Mouse (Mus musculus) heart, postnatal 36 days (tissue): ENCODE results near the gene Olfr461. TPM values are rescaled to one million over a fixed set of nuclear protein-coding genes. Genes with fewer than 3 reads are reported as not detected.
"Not testable (repeated sequence)": the region's sequence is repeated elsewhere in the genome, so short reads cannot be mapped to it uniquely, and the experiment has no call there.

Source experiments
- DNase-seq, 2 experiments: peaks; one replicate each; pipeline ENCODE4 v3.0.0; 2021 to 2022
- intact Hi-C: fragments of 180-260 bp; cut with DNase I; formaldehyde crosslinking; loops from one replicate; pipeline ENCODE4 v1.15.1; 2025
- total RNA-seq, 2 experiments: library from RNA; stranded (reverse); gene quantifications; 2 replicates each; pipeline ENCODE4 v1.2.3; 2021

The Olfr461 gene
- not detected for total RNA-seq

GRCm38 (mm10) chr6:40554950-40555349 lies at the start of gene Olfr461:
TSS of gene Olfr461 (minus strand) at chr6:40555050.
- no peak for DNase-seq
- intact Hi-C loops, result no loop called here

DNA sequence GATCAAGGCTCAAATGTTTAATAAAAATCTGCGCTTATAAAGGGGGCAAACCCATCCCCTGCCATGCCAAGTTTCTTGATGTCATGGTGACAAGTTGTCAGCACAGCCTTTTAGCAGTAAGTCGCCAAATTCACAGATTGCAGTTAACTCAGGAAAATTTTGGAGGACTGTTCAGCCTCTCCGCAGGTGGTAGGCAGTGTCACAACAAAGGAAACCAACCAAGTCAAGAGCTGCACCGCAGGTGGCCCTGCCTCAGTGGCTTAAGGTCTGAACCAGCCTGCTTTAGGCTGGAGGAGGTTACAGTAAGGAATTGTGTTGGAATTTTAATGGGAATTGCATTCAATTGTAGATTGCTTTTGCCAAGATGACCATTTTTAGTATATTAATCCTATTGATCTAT lies 43.7 kb upstream of the Olfr461 start:
- intact Hi-C loops, DNase-seq: not testable (repeated sequence)

- DNase-seq, result no peak
- intact Hi-C loops, result no loop called here
Measured at GRCm38 (mm10) chr6:40594804-40595550, 40.1 kb upstream of the Olfr461 start.

- intact Hi-C loops, result no loop called here
- no peak for DNase-seq
Measured at GRCm38 (mm10) chr6:40588346-40588745, 33.5 kb upstream of the Olfr461 start.

DNA sequence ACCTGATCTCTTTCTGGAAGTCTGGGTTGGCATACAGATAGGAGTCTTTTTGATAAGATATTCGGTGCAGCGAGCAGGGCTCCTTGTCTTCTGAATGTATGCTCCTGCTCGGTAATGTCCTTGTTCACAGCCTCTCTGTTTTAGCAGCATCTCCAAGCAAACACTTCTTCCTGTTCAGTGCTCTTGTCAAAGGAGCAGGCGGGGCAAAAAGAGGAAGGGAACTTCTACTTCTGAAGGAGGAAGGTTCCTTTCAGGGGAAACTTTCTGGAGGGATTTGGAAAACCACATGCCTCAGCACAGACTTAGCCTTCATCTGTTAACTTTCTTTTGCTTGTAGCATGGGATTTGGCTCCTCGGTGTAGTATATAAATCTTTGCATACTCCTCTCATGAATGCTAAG lies 30.8 kb upstream of the Olfr461 start, which contains the start of gene Clec5a:
Clec5a (minus strand) TSS at position 177 of the 400 bp plus-strand sequence.
- intact Hi-C loops, result no loop called here
- no peak for DNase-seq

DNA sequence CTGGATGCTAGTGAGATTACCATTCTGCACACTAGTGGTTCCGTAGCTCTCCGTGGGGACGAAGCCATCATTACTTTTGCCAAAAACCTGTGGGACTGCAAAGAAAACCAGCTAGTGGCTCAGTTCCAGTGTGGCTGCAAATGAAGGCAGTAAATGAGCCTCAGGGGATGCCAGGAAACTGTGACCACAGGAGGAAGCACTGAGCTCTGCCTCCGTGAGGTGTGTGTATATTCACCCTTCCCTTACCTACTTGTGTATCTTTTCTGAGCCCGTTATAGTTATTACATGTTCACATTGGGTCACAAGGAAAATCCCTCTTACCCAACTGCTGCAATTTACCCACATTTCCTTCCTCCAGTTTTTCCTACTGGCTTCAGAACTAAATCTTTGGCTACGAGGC lies 29.5 kb upstream of the Olfr461 start:
- intact Hi-C loops, result no loop called here
- no peak for DNase-seq

DNA sequence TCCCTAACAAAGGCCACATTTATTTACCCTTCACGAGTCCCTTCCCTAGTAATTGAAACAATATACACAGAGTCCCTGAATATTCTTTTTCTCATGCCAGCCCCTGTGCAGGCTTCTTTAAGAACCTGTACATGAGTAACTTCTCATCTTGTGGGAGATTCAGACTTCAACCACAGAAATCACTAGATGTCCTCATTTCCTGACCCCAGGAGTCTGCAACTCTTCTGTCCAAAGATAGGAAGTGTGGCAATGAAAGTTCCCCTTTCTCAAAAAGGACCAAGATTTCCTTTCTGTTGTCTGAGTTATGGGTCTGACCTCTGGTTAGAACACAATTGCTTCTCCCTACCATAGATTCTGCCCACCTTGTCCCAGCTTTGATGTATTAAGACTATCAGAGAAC lies 21.5 kb upstream of the Olfr461 start:
- intact Hi-C loops, result no loop called here
- DNase-seq, result no peak

- intact Hi-C loops, result no loop called here
Measured at GRCm38 (mm10) chr6:40573618-40574017, 18.8 kb upstream of the Olfr461 start.

GRCm38 (mm10) chr6:40569187-40569586 lies 14.3 kb upstream of the Olfr461 start, which contains the start of gene Olfr460:
TSS of gene Olfr460 (plus strand) at chr6:40569487.
- intact Hi-C loops, result no loop called here
- no peak for DNase-seq

More at GRCm38 (mm10) chr6:40573618-40574017, 18.8 kb upstream of the Olfr461 start:
- no peak for DNase-seq

DNA sequence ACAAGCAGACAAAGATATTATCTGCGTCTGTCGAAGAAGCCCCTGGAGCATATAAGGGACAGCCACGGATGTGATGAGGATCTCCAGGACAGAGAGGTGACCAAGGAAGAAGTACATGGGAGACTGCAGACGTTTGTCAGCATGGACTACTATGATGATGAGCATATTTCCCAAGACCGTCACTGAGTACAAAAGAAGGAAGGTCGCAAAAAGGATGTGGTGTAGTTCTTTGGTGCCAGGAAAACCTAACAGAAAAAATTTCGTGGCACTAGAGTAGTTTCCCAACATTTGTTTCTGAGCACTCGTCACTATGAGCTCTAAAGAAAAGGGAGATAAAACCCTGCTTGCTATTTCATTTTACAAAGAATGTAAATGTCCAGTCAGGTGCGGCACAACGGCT lies 10.2 kb downstream of the Olfr461 start:
- DNase-seq, result no peak
- intact Hi-C loops, result no loop called here

DNA sequence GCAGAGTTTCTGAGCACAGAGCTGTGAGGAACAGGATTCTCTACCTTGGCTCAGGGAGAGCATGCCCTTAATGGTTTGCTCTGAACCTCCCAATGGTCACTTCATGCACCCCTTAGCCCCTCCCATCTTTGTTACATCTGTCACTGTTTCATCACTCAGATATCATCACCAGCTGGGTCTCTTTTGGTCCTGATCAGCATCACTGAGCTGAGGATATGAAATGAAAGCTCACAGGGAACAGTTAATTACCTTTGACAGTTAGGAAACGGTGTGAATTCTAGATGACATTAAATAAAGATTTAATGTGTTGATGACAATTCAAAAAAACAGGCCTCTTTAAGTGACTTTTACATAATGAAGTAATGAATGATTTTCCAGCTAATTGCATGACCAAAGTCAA lies 35.4 kb downstream of the Olfr461 start, which contains the start of gene Prss37:
Prss37 (minus strand) TSS at position 101 of the 400 bp plus-strand sequence.
- intact Hi-C loops, result no loop called here
- no peak for DNase-seq

- no peak for DNase-seq
- intact Hi-C loops, result no loop called here
Measured at GRCm38 (mm10) chr6:40493229-40493628, 61.6 kb downstream of the Olfr461 start, which contains the start of gene Tas2r108. TSS of gene Tas2r108 (plus strand) at chr6:40493529.

Other genes with a start within 250 kb of the Olfr461 start
- gene Agk, start 229.9 kb downstream of the Olfr461 start, total RNA-seq, result 10 to 100 TPM; 17.9 to 18.1 TPM
- 1 to 10 TPM; 3.6 to 4.1 TPM for gene E330009J07Rik, start 118.9 kb downstream of the Olfr461 start, total RNA-seq
- not detected for gene Wee2, start 116.0 kb downstream of the Olfr461 start, total RNA-seq
- 10 to 100 TPM; 35.6 to 38.0 TPM for gene Ssbp1, start 83.7 kb downstream of the Olfr461 start, total RNA-seq
- not detected for gene Tas2r137, start 63.8 kb downstream of the Olfr461 start, total RNA-seq
- gene Tas2r108, start 61.5 kb downstream of the Olfr461 start, total RNA-seq, result not detected
- gene Prss37, start 35.5 kb downstream of the Olfr461 start, total RNA-seq, result not detected
- gene Olfr460, start 14.4 kb upstream of the Olfr461 start, total RNA-seq, result not detected
- gene Clec5a, start 30.8 kb upstream of the Olfr461 start, total RNA-seq, result 1 to 10 TPM in 1 of 2 experiments, under 1 TPM in 1; 0.87 to 1.0 TPM
- gene Tas2r138, start 58.3 kb upstream of the Olfr461 start, total RNA-seq, result not detected
- gene Mgam, start 73.8 kb upstream of the Olfr461 start, total RNA-seq, result under 1 TPM in 1 of 2 experiments, not detected in 1; 0.27 TPM